Mouse (Mus musculus) thymus, postnatal 25 days (tissue): ENCODE results near the gene Tacc2.
A peak's percentile ranks its signal among the peaks of the same experiment; 100 is the strongest.

ENCODE experiments used
- DNase-seq: peaks from one replicate; pipeline ENCODE4 v3.0.0; 2022

The Tacc2 gene

DNA sequence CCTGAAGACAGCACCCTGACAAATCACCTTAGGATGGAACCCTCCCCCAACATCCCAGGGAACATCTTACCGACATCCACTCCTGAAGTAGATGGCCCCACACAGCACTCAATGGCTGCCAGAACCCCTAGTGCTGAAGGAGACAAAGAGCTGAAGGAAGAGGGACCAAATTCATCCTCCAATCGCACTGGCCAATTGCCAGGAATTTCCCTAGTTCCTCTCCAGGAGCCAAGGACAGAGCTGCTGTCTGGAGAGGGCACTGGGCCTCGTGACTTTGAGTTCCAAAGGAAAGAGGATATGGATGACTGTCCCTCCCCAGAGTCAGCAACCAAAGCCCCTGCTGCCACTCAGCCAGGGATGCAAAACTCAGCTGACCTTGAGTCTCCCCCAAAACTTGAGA is 44.7 kb downstream of the Tacc2 start:
- no peak for DNase-seq

DNA sequence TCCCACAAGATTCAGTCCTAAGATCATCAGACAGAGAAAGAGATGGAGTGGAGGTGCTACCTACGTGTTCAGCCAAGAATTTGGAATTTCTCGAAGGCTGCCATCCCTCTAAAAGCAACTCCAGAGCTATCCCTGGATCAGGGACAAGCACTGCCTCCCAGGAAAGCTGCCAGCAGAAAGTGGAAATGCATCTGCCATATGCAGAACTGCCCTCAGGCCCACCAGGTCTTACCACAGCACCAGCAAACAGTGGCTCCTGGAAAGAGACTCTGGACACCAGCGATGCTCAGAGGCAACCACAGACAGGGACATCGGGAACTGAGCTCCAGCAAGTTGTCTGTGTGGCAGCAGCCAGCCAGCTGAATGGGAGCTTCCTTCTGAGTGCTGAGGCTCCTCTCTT is 45.1 kb downstream of the Tacc2 start:
- DNase-seq = no peak

DNA sequence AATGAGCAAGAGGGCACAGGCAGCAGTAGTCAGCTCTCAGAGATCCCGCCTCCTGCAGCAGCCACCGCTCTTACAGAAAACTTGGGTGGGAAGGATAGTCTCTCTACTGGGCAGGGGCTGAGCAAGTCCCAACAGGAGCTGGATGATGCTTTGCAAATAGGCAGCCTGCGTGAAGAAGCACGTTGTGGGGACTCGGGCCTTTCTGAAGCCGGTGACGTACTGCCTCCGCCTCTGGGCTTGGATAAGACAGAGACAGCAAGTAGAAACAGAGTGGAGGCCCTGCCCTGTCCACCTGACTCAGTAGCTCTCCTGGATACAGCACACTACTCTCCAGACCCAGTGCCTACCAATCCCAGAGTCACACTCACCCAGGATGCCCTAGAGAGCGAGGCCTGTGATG is 47.1 kb downstream of the Tacc2 start:
- DNase-seq = no peak

DNA sequence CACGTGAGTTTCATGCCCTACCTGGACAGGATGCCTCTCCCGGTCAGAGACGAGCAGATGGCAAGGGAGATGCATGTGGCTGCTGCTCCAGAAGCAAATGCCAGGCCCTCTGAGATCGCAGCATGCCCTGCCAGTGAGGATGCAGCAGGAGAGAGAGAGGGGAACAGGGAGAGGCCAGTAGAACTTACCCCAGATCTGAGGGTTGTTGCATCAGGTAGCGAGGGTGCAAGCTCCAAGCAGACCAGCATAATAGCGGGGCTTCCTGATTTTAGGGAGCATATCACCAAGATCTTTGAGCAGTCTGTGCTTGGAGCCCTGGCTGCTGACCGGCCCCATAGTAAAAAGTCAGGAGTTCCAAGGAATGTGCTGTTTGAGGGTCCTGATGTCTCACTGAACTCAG is 48.1 kb downstream of the Tacc2 start:
- DNase-seq = no peak

DNA sequence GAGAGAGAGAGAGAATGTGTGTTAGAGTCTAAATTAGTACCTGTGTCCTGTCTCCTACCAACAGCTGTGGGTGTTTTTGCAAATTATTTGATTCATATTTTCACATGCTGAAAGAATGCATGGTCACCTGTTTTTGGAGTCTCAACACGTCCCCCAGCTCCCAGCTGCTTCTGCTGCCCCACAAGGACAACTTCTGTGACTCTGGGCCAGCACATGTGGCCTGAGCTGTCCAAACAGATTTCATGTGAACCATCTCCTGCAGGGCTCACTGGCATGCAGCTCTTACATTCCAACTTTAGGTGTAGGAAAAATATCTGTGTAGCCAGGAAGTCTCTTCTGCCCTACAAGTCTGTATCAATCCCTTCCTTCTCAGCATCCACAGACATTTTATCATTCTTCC is 51.4 kb downstream of the Tacc2 start:
- DNase-seq = no peak

DNA sequence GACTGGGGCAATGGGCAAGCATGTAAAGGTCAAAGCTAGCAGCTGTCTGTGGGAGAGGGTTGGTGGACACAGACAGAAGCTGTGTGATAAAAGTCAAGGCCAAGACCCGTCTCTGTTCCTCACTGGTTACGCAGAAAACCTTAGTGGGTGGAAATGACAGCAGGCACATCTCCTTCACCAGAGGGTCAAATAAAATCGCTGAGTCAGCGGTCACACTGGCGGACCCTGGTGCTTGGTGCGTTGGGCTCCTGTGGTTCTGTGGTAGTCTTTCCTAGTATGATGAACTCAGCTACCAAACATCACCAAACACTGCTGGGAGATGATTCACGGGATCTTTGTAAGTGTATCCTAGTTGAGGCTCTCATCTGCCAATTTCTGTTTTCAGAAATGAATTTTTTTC is 52.8 kb downstream of the Tacc2 start:
- DNase-seq = no peak

DNA sequence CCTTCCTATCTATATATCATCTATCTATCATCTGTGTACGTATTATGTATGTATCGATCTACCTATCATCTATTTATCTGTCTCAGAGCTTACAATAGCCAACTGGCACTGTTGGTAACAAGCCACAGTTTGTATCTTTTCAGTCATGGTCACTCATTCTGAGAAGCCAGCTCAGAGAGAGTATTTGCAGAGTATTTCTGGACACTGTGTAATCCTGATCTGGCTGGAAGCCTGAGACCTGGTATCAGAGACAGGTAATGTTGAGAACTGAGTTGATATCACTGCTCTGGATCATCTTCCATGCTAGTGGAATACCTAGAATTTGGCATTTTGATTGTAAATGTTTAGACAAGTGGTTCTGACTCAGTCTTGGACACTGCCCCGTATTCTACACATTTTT is 53.7 kb downstream of the Tacc2 start:
- no peak for DNase-seq

DNA sequence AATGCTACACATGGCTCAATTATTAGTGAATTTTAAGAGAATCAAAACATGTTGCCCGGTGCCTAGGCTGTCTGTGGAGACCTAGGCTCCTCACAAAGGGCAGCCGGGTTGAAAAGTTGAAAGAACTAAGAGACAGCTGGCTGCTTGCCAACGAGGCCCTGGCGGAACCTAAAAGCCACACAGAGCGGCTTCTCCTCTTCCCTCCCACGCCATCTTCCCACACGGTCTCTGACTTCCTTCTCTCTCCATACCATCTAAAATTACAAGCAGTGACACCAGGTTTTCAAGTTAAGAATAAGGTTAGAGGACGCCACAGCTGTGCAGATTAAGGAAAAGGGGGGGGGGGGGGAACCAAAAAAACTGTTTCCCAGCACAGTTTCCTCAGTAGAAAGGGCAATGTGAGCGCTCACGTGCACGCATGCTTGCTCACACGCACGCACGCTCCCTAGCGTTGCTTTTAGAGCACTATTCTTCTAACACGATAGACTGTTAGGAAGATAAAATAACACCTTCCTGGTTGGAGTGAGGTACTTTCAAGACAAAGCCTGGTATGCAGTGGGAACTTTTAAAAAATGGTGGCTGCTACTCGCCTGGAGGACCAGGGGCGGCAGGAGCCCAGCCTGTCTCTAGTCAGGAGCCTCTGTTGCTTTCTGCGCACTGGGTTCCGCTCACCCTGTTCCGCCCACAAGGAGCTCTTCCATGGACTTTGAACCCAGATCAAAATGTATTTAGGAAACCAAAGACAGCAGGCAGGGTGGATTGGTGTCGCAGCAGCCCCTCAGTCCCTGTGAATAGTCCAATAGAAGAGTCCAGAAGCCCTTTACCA is 54.5 kb downstream of the Tacc2 start:
- DNase-seq = peak; percentile 78

DNA sequence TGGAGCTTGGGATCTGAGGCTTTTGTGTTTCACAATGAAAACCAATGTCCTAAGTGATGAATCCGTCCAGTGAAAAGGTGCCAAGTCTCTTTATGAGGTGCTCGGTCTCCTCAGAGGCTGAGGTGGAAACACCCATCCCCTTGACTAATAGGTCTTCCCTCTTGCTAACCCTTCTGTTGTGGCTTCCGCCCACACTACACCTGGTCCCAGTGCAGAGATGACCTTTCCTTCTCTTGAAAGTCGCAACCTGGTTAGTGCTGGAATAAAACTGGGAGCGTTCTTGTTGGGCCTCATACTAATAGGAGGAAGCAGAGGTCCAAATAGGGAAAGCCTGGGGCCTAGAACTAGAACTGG is 55.1 kb downstream of the Tacc2 start:
- DNase-seq = no peak

DNA sequence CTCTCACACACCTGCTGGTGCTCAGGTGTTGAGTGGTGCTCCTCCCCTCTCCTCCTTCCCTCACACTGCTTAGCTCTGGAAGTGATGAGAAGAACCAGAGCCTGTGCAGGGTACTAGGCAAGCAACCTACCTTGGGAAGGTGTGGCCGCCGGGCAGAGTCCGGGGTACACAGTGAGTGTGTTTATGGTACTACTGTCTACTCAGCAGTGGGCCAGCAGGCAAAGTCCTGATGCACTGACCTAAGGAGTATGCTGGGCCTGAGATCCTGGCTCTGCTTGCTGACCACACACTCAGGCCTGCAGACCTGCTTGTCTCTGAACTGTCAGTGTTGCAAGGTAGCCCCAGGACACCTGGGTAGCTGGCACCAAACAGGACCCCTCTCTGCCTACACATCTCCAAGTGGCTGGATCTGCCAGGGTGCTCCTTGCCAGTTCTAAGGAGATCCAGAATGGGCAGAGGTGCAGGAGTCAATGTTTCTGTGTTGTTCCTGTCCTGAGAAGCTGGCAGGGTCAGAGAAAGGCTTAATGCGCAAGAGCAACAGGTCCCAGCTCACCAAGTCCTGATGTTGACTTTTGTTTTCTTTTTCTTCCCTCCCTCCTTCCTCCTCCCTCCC is 57.1 kb downstream of the Tacc2 start:
- no peak for DNase-seq

DNA sequence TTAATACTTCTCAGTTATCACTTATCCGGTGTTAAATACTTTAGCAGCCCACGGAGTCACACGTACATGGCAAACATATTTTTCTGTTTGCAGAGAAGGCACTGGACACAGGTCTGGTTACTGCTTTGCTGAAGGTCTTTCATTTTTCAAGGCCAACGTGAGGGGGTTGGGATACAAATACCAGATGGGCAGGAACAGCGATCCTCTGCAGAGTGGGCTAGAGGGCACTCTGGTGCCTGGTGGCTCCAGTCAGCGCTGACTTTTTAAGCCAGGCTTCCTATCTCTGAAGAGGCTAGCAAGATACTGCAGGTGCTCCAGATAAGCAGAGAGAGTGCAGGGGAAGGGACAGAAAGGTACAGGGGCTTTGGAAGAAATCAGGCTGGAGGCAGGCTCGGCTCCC is 58.0 kb downstream of the Tacc2 start:
- DNase-seq = no peak

DNA sequence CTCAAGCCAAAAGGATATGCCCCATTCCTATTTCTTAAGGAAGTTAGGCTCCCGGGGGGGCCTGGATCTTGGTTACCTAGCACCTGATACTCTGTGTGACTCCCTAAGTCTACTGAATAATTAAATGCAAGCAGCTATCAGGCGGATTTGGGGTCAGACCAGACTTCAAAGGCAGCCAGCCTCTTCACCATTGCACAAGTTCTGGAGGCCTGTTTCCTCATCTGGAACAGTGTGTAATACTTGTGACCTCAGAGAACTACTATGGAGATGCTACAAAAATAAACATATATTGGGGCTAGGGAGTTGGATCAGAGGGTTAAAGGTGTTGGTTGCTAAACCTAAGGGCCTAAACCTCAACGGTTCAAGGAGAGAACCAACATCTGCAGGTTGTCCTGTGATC is 59.0 kb downstream of the Tacc2 start:
- no peak for DNase-seq

DNA sequence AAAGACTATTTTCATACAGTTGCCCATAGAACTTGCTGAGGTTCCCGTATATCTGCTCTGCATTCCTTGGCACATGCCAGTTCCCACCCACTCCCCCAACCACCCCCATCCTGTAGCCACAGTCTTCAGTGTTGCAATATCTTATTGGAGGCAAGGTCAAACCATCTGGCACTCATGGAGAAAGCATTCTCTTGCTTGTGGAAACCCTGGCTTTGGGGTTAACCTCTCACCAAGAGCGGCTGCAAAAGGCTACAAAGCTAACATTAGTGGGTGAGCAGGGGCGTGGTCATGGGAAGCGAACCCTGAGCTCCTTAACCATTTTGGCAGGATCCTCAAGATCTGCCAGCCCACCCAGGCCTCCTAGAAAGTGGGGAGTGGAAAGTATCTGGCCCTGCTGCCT is 59.7 kb downstream of the Tacc2 start:
- no peak for DNase-seq

DNA sequence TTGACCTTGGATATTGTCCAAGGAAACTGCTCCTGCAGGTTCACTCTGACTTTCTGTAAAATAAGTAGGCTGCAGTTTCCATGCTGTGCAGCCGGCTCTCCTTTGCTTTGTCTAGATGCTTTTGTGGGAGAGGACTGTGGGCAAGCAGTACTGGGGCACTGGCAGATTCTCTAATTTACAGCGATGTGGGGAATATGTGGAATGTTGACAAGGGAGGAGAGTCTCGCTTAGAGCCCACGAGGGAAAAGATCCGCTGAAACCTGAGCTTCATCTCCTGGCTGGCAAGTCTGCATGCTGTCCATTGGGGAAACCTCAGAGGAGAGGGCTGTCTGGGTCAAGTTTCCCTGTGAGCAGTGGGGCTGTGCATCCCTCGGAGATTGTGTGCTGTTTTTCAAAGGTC is 60.6 kb downstream of the Tacc2 start:
- no peak for DNase-seq

DNA sequence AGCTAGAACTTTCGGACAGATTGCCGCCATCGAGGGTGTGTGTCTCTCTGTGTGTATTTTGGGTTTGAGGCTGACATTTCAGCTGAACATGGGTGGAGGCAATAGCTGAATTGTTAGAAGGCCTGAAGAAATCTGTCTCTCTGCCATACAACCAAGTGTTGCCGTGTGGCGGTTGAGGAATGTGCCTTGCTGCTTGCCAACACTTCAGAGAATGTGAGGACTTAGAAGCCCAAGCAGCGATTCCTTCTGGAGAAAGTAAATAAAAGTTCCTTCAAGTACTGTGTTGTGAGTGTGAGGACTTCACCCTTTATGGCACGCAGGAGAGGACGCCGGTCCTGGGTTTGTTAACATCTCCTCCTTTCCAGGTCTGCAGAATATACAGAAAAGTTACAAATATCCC is 63.4 kb downstream of the Tacc2 start:
- no peak for DNase-seq

DNA sequence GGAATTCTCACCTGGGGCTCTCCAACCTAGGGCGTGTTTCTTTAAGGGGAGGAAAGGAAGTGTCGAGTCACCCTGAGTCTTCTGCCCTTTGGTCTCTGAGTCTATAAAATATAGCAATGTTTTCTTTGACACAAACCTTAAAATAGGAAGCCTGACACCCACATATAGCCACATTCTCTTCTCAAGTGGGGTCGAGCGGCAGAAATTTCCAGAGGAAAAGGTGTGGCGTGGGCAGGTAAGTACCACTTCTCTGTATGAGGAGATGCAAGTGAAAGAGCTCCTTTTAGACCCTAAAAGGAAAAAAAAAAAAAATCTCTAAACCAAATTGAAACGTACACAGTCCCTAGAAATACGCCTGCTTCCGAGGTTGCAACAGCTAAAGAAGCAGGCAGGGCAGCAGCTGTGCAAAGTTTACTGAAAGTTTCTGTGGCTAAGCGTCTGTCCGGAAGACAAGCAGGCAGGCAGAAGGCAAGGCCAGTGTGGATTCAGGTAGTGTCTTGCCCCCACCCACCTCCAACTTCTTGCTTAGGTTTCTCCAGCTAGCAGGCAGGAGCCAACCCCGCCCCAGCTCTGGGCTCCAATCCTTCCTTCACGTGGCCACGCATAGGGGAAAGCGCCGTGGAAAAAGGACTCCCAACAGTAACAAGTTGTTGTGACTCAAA is 68.2 kb downstream of the Tacc2 start:
- DNase-seq = peak; percentile 46

DNA sequence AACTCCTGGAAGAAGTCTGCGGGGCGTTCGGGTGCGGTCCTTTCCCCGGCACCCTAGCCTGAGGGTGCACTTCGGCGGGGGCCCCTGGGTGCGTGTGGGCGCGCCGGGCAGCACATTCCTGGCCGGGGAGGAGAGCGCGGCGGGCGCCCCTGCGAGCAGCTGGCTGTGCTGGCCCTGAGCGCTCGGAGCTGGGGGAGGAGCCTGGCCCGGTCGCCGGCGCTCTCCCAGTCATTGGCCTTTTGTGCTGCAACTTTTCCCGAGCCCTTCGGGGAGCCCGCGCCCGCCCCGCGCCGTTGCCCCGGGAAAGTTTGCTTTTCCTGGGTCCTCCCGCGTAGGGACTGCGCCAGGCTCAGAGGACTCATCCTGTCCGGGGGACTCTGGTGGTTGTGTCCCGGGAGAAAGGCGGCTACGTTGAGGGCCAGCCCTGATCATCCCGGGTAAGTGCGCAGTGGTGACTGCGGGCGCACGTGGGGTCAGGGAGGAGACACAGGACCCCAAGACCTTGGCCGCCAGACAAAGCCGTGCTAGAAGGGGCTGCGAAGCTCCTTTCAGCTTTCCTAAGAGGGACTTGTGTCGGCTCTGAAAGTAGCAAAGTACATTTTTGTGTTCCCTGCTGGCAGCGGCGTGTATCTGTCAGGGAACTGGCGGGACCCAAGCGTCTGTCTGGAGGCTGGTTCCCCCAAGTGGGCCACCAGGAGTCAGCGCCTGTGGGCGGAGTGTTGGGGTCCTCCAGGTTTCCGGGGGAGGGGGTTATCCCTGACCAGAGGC is 68.9 kb downstream of the Tacc2 start:
- DNase-seq = peak; percentile 63

DNA sequence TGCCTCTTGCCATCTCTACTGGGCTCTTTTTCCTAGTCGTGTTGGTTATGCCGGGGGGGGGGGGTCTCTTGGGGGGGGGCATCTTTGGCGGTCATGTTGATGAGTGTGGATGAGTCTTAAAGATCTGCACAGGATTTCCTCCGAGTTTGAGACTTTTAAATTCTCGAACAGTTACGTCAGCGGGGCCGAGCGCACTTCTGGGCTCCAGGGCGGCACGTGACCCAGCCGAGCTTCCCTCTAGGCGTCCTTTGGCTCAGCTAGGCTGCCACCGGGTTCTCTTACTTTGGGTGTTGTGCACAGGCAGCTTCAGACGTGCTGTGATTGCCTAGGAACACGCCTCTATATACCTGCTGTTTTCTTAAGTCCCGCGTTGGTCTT is 69.5 kb downstream of the Tacc2 start:
- peak; percentile 67 for DNase-seq

DNA sequence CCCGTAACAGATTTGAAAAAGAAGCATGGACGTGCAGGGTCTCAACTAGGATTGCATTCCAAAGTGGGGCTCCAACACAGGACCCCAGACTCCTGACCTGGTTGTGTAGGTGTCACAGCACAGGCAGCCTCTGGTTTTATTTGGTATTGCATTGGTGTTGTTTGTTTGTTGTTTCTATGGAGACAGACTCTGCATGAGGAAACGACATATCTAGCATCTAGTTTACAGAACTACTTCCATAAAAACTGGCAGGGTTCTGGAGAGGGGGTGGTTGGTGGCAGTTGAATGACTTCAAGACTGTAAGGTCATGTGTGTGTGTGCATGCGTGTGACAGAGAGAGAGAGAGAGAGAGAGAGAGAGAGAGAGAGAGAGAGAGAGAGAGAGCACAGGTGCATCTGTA is 70.8 kb downstream of the Tacc2 start:
- no peak for DNase-seq

DNA sequence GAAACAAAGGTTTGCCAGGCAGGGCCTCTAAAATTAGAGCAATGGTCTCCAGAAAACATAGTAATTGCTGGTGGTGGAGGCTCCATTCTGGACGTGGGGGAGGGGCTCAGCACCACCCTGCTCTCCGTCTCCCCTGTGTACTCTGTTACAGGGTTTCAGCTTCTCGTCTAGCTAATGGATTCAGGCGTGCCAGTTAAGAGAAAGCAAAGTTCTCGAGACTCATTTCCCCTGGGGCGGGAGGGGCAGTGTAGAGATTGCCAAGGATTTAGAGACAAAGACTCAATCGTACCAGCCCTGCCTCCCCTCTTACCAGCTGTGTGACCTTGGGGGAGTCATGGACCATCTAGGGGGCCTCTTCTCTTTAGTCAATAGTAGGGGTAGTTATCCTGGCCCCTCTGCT is 72.0 kb downstream of the Tacc2 start:
- DNase-seq = no peak

DNA sequence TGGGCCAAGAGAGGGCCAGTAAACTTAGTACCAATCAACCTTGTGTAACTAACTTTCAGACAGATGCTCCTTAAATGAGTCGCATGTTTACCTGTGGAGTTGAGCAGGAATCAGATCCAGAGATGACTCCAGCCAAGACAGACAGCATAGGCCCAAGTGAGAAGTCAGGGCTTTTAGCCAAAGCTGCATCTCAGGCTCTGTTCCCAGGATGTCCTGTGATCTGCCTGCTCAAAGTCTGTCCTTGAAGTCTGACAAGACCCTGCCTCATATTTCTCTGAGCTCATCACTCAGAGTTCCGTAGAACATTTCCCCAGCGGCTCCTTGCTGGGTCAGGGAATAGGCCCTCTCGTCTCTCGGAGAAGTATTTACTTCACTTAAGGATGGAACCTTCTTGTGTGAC is 73.4 kb downstream of the Tacc2 start:
- DNase-seq = no peak

DNA sequence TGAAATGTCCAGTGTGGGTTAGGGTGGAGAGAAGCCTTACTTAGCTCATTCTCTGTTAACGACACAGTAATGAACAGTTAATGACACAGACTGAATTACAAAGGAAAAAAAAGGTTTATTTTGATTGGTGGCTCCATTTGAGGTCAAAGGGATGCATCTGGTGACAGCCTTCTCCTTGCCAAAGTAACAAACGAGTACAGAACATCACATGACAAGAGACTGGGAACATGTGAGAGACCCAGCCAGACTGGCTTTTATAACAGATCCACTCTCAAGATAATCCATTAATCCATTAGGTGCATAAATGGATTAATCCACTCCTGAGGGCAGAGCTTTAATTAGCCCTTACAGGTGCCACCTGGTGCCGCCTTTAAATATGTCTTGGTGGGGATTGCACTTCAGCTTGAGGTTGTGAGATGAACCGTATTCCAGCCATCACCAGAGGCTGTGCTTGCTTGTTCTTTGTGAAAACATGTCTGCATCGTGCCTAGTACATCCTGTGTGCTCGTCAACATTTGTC is 75.9 kb downstream of the Tacc2 start:
- no peak for DNase-seq

DNA sequence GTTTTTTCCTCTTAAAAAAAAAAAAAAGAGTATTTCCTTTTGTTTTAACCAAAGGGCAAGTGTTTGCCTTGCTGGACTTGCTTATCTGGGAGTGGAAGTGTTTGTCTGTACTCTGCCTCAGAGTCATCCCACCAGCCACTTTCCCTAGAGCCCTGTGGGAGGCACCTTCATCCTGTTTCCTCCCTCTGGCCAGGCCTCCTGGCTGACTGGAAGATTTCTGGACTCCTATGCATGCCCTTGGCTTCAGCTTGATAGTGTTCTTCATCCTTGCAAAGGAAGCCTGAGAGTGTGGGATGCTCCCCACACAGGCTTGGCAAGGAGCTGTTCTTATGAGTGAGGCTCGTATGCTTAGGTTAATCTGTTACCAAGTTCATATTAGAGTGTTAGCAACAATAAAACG is 77.3 kb downstream of the Tacc2 start:
- DNase-seq = no peak

DNA sequence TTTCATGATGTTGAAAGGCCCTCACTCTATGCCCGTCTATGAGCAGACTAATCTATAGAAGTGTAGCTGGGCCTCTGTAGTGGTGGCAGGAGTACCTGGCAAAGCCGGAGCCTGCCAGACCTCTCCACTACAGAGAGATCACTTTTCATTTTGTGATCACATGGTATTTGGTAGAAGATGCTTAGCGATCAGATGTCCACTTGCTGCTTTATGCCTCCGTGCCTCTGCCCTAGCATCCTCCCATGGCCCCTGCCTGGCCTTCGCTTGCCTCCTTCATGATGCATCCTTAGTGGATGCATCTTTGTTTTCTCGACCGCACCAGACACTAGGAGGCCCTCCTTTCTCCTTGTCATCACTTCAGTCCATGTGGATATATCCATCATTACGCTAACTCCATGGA is 79.7 kb downstream of the Tacc2 start:
- DNase-seq = no peak
